Mouse (Mus musculus) heart, postnatal 0 days (tissue): Measurements from ENCODE around the gene Zfp609. TPM values are rescaled to one million over a fixed set of nuclear protein-coding genes. Genes with fewer than 3 reads are reported as not detected.
A peak's percentile ranks its signal among the peaks of the same experiment; 100 is the strongest.

Source experiments
- ATAC-seq: fragments of 200-750 bp; cut with Nextera tagmentation; 2 replicates; pipeline ENCODE4 v1.8.0; 2017; ENCODE audit warnings: low read depth, moderate number of reproducible peaks, moderate library complexity; ENCODE audit not compliant: insufficient read depth
- DNase-seq: peaks from one replicate; pipeline ENCODE4 v3.0.0-alpha.2; 2016; ENCODE audit warnings: low spot score
- H3K27ac ChIP-seq: fragments of 300-500 bp; sonication (generic); 2 replicates; pipeline ENCODE4 v1.5.1; 2014; ENCODE audit warnings: low read depth, mild to moderate bottlenecking
- H3K27me3 ChIP-seq: fragments of 300-500 bp; sonication (generic); 2 replicates; pipeline ENCODE4 v1.6.1; 2014; ENCODE audit warnings: low read length, mixed read lengths; ENCODE audit not compliant: control insufficient read depth, insufficient read depth
- H3K36me3 ChIP-seq: fragments of 300-500 bp; sonication (generic); replicated peaks from 2 replicates; pipeline ENCODE4 v1.6.1; 2014; ENCODE audit warnings: low read length, mixed read lengths; ENCODE audit not compliant: control insufficient read depth, insufficient read depth
- H3K4me1 ChIP-seq: fragments of 300-500 bp; sonication (generic); 2 replicates; pipeline ENCODE4 v1.6.1; 2014; ENCODE audit warnings: antibody characterized with exemption; ENCODE audit not compliant: control insufficient read depth, insufficient read depth
- H3K4me2 ChIP-seq: fragments of 300-500 bp; sonication (generic); 2 replicates; pipeline ENCODE4 v1.6.1; 2014; ENCODE audit warnings: low read depth, mild to moderate bottlenecking, low read length, moderate library complexity
- H3K4me3 ChIP-seq: fragments of 300-500 bp; sonication (generic); 2 replicates; pipeline ENCODE4 v1.5.1; 2014; ENCODE audit warnings: low read depth, low read length
- H3K9ac ChIP-seq: fragments of 300-500 bp; sonication (generic); replicated peaks from 2 replicates; pipeline ENCODE4 v1.6.1; 2014; ENCODE audit warnings: low read depth, low read length, mixed read lengths
- H3K9me3 ChIP-seq: fragments of 300-500 bp; sonication (generic); replicated peaks from 2 replicates; pipeline ENCODE4 v1.6.1; 2016; ENCODE audit warnings: low read length; ENCODE audit not compliant: control insufficient read depth
- CTCF ChIP-seq: IDR thresholded peaks from 2 replicates; pipeline ENCODE4 v1.5.1; 2016; ENCODE audit warnings: antibody characterized with exemption, control low read depth, low read depth
- EP300 ChIP-seq: IDR thresholded peaks from 2 replicates; pipeline ENCODE4 v1.6.1; 2016; ENCODE audit warnings: antibody characterized with exemption, low read depth
- WGBS: fragments of 180-500 bp; shearing (Covaris S2); extraction: QIAGEN DNeasy Blood & Tissue Kit; methylation state at CpG from one replicate; pipeline ENCODE4 v1.1.7; 2014; 5-methylcytosine and 5-hydroxymethylcytosine counted together
- polyA plus RNA-seq: library from polyadenylated mRNA; unstranded; fragments of >200 nt; fragmentation: Nextera tagmentation; extraction: Ambion mirVana; gene quantifications from 2 replicates; pipeline ENCODE4 v1.2.1, GENCODE M21; 2015
- total RNA-seq: library from RNA; depleted of rRNA; stranded (reverse); fragments of >200 nt; gene quantifications from 2 replicates; pipeline ENCODE4 v1.2.3, GENCODE M21; 2014; ENCODE audit warnings: low replicate concordance

Gene Zfp609
- total and polyA plus RNA-seq, 2 experiments from 2014 or later = 2.9 to 7.6 TPM

GRCm38 (mm10) chr9:65697992-65698391 is 129.4 kb downstream of the Zfp609 start:
- DNase-seq (no peak), ATAC-seq (no peak)
- H3K27ac ChIP-seq = no peak overlapping the region
- H3K9me3 ChIP-seq = no peaks in the 10 kb centered on the region
- no peak for TF ChIP-seq CTCF
- no peak for TF ChIP-seq EP300
- no peaks in the 10 kb centered on the region for H3K27me3 ChIP-seq
- peaks cover 77% of the 10 kb centered on the region for H3K36me3 ChIP-seq
- H3K9ac ChIP-seq = no peak overlapping the region
- no peak overlapping the region for H3K4me2 ChIP-seq
- no peak overlapping the region for H3K4me3 ChIP-seq
- 0 out of 2 replicates have a peak, but pooled peaks cover 8% of the 10 kb centered on the region for H3K4me1 ChIP-seq

DNA sequence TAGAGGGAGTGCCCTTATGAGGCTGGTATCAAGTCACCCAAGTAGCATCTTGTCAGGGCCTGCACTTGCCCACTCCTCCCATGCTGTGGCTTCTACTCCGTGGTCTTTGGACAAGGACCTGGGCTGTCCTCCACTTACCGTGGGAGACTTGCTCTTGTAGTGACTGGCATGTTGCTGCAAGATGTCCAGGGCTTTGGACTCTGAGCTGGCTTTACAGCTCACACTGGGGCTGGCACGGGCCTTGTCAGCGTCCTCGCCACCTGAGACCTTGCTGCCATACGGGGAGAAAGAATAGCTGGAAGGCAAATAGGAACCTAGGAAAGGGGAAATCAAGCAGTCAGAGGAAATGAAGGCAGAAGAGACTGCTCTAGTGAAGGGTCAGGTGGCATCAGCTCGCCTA is 130.0 kb downstream of the Zfp609 start:
- H3K4me2 ChIP-seq = no peak overlapping the region

GRCm38 (mm10) chr9:65696337-65696736 is 131.0 kb downstream of the Zfp609 start:
- peaks cover 76% of the 10 kb centered on the region for H3K36me3 ChIP-seq
- no peaks in the 10 kb centered on the region for H3K9me3 ChIP-seq
- 0 out of 2 replicates have a peak overlapping the region, but pooled peaks have one; percentile 7 for H3K9ac ChIP-seq
- peak; percentile 59 for DNase-seq
- peak overlapping the region; percentile 57 for H3K27ac ChIP-seq
- ATAC-seq = peak; percentile 45
- TF ChIP-seq CTCF = no peak
- no peak for TF ChIP-seq EP300
- no peak overlapping the region for H3K4me3 ChIP-seq
- H3K4me2 ChIP-seq = no peak overlapping the region
- 0 out of 2 replicates have a peak, but pooled peaks cover 8% of the 10 kb centered on the region for H3K4me1 ChIP-seq
- H3K27me3 ChIP-seq = no peaks in the 10 kb centered on the region

More for the DNA sequence above, 130.0 kb downstream of the Zfp609 start:
- 0 out of 2 replicates have a peak, but pooled peaks cover 8% of the 10 kb centered on the region for H3K4me1 ChIP-seq
- WGBS = 80% methylated on average over 7 of the region's 7 CpGs
- TF ChIP-seq CTCF = no peak
- no peak for TF ChIP-seq EP300
- no peak overlapping the region for H3K9ac ChIP-seq
- H3K27me3 ChIP-seq = no peaks in the 10 kb centered on the region
- no peaks in the 10 kb centered on the region for H3K9me3 ChIP-seq
- H3K4me3 ChIP-seq = no peak overlapping the region
- DNase-seq (no peak), ATAC-seq (no peak)
- H3K27ac ChIP-seq = no peak overlapping the region
- peaks cover 77% of the 10 kb centered on the region for H3K36me3 ChIP-seq

DNA sequence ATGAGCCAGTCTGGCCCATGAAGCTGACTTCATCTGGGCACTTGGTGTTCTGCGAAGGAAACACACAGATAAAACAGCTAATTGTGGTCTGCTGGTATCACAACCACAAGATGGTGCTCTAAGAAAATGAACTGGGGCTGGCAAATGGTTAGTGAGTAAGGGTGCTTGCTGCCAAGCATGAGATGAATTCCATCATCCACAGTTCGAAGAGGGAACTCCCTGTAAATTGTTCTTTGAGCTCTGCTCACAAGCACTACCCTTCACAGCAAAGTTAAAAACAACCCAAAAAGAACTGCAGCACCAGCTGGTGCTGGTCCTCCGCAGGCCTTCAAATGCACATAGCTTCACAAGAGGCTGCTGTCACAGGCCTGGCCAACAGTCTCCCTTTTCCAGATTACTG is 131.7 kb downstream of the Zfp609 start:
- Histone ChIP-seq H3K4me2 (no peak overlapping the region), H3K36me3 (peaks cover 76% of the 10 kb centered on the region), H3K9ac (no peak overlapping the region), H3K9me3 (no peaks in the 10 kb centered on the region), H3K27ac (peak overlapping the region; percentile 57), H3K27me3 (no peaks in the 10 kb centered on the region), H3K4me3 (no peak overlapping the region), H3K4me1 (0 out of 2 replicates have a peak, but pooled peaks cover 8% of the 10 kb centered on the region)
- WGBS = 23% methylated on average over 3 of the region's 3 CpGs
- ATAC-seq = peak; percentile 53
- TF ChIP-seq EP300 (no peak), CTCF (peak; percentile 79)
- peak; percentile 78 for DNase-seq

DNA sequence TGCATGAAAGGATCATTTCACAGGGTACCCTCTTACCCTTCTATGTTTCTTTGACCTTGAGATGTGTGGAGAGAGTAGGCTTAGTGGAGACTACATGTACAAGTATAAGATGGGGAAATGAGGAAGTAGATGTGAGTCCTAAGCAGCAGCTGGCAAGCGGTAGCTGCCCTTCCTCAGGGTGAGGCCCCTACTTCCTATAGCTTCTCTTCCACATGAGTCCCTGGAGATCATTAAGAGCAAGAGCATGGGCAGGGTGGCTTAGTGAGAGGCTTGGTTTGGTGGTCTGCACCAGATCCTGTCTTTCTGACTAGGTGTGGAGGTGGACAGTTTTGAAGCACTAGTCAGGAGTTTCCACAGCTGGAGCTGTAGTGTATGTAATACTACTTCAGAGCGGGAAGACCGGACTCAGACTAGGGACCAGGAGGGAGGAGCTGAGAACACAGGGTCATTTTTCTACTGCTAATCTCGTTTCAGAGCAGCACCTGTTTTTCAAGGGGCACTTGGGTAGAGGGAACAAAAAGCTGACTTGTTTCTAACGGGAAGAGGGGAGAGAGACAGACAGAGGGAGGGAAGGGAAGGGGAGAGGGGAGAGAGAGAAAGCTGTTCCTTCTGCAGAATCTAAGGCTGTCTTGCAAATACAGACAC is 134.3 kb downstream of the Zfp609 start:
- Histone ChIP-seq H3K27ac (no peak overlapping the region), H3K9ac (no peak overlapping the region)
- ATAC-seq = no peak

More for the DNA sequence above, 134.3 kb downstream of the Zfp609 start:
- Histone ChIP-seq H3K4me3 (no peak overlapping the region), H3K4me2 (no peak overlapping the region), H3K27me3 (no peaks in the 10 kb centered on the region), H3K9me3 (no peaks in the 10 kb centered on the region), H3K36me3 (peaks cover 69% of the 10 kb centered on the region), H3K4me1 (0 out of 2 replicates have a peak, but pooled peaks cover 8% of the 10 kb centered on the region)
- DNase-seq = no peak
- TF ChIP-seq CTCF (no peak), EP300 (no peak)
- WGBS = 36% methylated on average over 5 of the region's 5 CpGs
